In the genomic region with DNA sequence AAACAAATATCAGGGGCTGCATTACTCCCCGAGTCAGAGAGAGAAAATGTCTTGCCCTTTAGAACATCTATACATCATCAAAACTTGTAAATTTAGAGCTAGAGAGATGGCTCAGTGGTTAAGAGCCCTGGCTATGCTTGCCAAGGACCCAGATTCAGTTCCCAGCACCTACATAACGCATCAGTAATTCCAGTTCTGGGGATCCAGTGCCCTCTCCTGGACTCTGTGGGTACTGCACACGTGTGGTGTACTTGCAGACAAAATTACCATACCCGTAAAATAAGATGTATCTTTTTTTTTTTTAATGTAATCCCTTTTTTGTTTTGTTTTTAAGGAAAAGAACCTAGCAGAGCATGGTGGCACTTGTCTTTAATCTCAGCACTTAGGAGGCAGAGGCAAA, we compare ENCODE assay signal across 31 mouse cellular contexts. TPM values are rescaled to one million over a fixed set of nuclear protein-coding genes. Genes with fewer than 3 reads are reported as not detected.
DNase-seq lines count a peak whose midpoint lies in the region; ATAC-seq and TF ChIP-seq lines count a peak whose summit lies in the region.
"Had no signal": no experiment of that assay in that cellular context is flagged by ENCODE, and none has a peak within 500 bp of the region (broad histone marks: within the 10 kb centered on the region; RNA-seq: fewer than 3 reads in every experiment).

No protein-coding gene starts in this region.

- no peak for TF ChIP-seq POLR2A in small intestine, adult 2 months (IDR thresholded peaks at IDR 0.05; ENCODE audit: low read depth, low read length)

- no peak for ATAC-seq in midbrain, postnatal 0 days (ENCODE audit: low FRiP score)
- ATAC-seq in midbrain, embryonic 11.5 days (ENCODE audit: low FRiP score) = no peak
- ATAC-seq: forebrain, embryonic 15.5 days had no signal

- 92% methylated on average over 4 of the region's 4 CpGs for WGBS in midbrain, postnatal 0 days
- 92% methylated on average over 4 of the region's 4 CpGs for WGBS in midbrain, embryonic 11.5 days
- 94% methylated on average over 4 of the region's 4 CpGs for WGBS in small intestine, adult 2 months

- intact Hi-C loops in gastrocnemius, adult 2 months (cut with DNase I) = no loop called here
- intact Hi-C loops in left cerebral cortex, adult 2 months (cut with DNase I) = no loop called here
- intact Hi-C loops in left cerebral cortex, postnatal 14 days (cut with DNase I) = no loop called here

- H3K36me3 ChIP-seq in midbrain, postnatal 0 days (ENCODE audit: insufficient read depth, low read length) = no peaks in the 10 kb centered on the region
- H3K36me3 ChIP-seq in midbrain, embryonic 11.5 days (ENCODE audit: control insufficient read depth, insufficient read depth, low read length) = no peaks in the 10 kb centered on the region
- H3K36me3 ChIP-seq in small intestine, adult 2 months (ENCODE audit: control insufficient read depth, insufficient read depth, low read length) = no peaks in the 10 kb centered on the region
- H3K36me3 ChIP-seq: embryonic facial prominence, embryonic 15.5 days; forebrain, embryonic 15.5 days; G1E; hindbrain, embryonic 15.5 days; kidney, embryonic 15.5 days; limb, embryonic 10.5 days; liver, embryonic 13.5 days; midbrain, embryonic 12.5 days had no signal

- no peak overlapping the region for H3K4me2 ChIP-seq in midbrain, postnatal 0 days (ENCODE audit: low read depth, low read length, poor library complexity, severe bottlenecking)
- no peak overlapping the region for H3K4me2 ChIP-seq in midbrain, embryonic 11.5 days
- H3K4me2 ChIP-seq: embryonic facial prominence, embryonic 15.5 days; forebrain, embryonic 15.5 days; heart, embryonic 11.5 days; hindbrain, embryonic 15.5 days; liver, embryonic 13.5 days; midbrain, embryonic 12.5 days had no signal

- TF ChIP-seq CTCF in gastrocnemius, adult 2 months (IDR thresholded peaks at IDR 0.05) = peak; percentile 31; the same call in 1 of the 2 replicates
- peak; percentile 21 for TF ChIP-seq CTCF in left cerebral cortex, adult 2 months (IDR thresholded peaks at IDR 0.05)
- peak; percentile 39; the same call in 1 of the 2 replicates for TF ChIP-seq CTCF in midbrain, postnatal 0 days (IDR thresholded peaks at IDR 0.05)
- TF ChIP-seq CTCF in small intestine, adult 2 months (IDR thresholded peaks at IDR 0.05; ENCODE audit: extremely low read depth, insufficient read length, insufficient replicate concordance, low read depth, low read length) = peak; percentile 15; the same call in 1 of the 2 replicates

- H3K27ac ChIP-seq in gastrocnemius, adult 2 months = no peak overlapping the region
- H3K27ac ChIP-seq in left cerebral cortex, adult 2 months = no peak overlapping the region
- H3K27ac ChIP-seq in midbrain, postnatal 0 days (ENCODE audit: low read depth, low read length) = no peak overlapping the region
- H3K27ac ChIP-seq in midbrain, embryonic 11.5 days (ENCODE audit: low read depth, low read length) = no peak overlapping the region
- no peak overlapping the region for H3K27ac ChIP-seq in small intestine, adult 2 months (ENCODE audit: insufficient read depth, low read depth, low read length)
- H3K27ac ChIP-seq: embryonic facial prominence, embryonic 15.5 days; forebrain, embryonic 15.5 days; hindbrain, embryonic 15.5 days; limb, embryonic 10.5 days; liver, embryonic 13.5 days; midbrain, embryonic 12.5 days had no signal

- H3K4me3 ChIP-seq in gastrocnemius, adult 2 months = no peak overlapping the region
- H3K4me3 ChIP-seq in left cerebral cortex, adult 2 months = no peak overlapping the region
- no peak overlapping the region for H3K4me3 ChIP-seq in midbrain, postnatal 0 days (ENCODE audit: low read depth, low read length)
- no peak overlapping the region for H3K4me3 ChIP-seq in midbrain, embryonic 11.5 days (ENCODE audit: low read depth, low read length)
- no peak overlapping the region for H3K4me3 ChIP-seq in small intestine, adult 2 months (ENCODE audit: low read depth, low read length)
- H3K4me3 ChIP-seq: embryonic facial prominence, embryonic 15.5 days; forebrain, embryonic 15.5 days; hindbrain, embryonic 15.5 days; kidney, embryonic 15.5 days; limb, embryonic 10.5 days; liver, embryonic 13.5 days; midbrain, embryonic 12.5 days had no signal

- 0 out of 2 replicates have a peak, but pooled peaks cover 4% of the 10 kb centered on the region for H3K9me3 ChIP-seq in midbrain, postnatal 0 days (ENCODE audit: low read length)
- H3K9me3 ChIP-seq in midbrain, embryonic 11.5 days (ENCODE audit: control insufficient read depth, low read length) = no peaks in the 10 kb centered on the region; the same call in 1 of the 2 replicates
- H3K9me3 ChIP-seq: forebrain, embryonic 15.5 days; hindbrain, embryonic 15.5 days; kidney, embryonic 15.5 days; limb, embryonic 10.5 days; midbrain, embryonic 12.5 days had no signal

- H3K27me3 ChIP-seq in midbrain, postnatal 0 days (ENCODE audit: insufficient read depth, low read length) = no peaks in the 10 kb centered on the region
- no peaks in the 10 kb centered on the region for H3K27me3 ChIP-seq in midbrain, embryonic 11.5 days (ENCODE audit: control insufficient read depth, insufficient read depth, low read length)
- H3K27me3 ChIP-seq in small intestine, adult 2 months (ENCODE audit: control insufficient read depth, insufficient read depth, low read length) = no peaks in the 10 kb centered on the region
- H3K27me3 ChIP-seq: embryonic facial prominence, embryonic 15.5 days; forebrain, embryonic 15.5 days; hindbrain, embryonic 15.5 days; kidney, embryonic 15.5 days; liver, embryonic 13.5 days; midbrain, embryonic 12.5 days had no signal

- DNase-seq in gastrocnemius, adult 2 months = no peak
- DNase-seq in gastrocnemius, postnatal 4 days (ENCODE audit: low spot score in 2 of 2) = no peak
- no peak for DNase-seq in left cerebral cortex, adult 2 months (ENCODE audit: extremely low spot score in 1 of 2, low spot score in 2 of 2)
- no peak for DNase-seq in left cerebral cortex, postnatal 14 days (ENCODE audit: low spot score in 2 of 2)
- no peak for DNase-seq in midbrain, postnatal 0 days (ENCODE audit: low spot score)
- no peak for DNase-seq in midbrain, embryonic 11.5 days (ENCODE audit: low spot score, missing footprints)
- no peak for DNase-seq in retina, postnatal 1 day
- DNase-seq: adrenal gland, postnatal 14 days; cerebellum, adult 9-10 months; gastrocnemius, postnatal 25 days; kidney, postnatal 4 days; layer of hippocampus, adult 9-11 months; liver, embryonic 13.5 days; lung, postnatal 14 days; right cerebral cortex, postnatal 14 days; spleen, adult 18-20 months; thymus, adult 18-20 months; thymus, postnatal 4 days had no signal

- no peaks in the 10 kb centered on the region for H3K4me1 ChIP-seq in midbrain, postnatal 0 days (ENCODE audit: insufficient read depth, low read length)
- no peaks in the 10 kb centered on the region for H3K4me1 ChIP-seq in midbrain, embryonic 11.5 days (ENCODE audit: control insufficient read depth, insufficient read depth, low read length)
- no peaks in the 10 kb centered on the region for H3K4me1 ChIP-seq in small intestine, adult 2 months (ENCODE audit: control insufficient read depth, insufficient read depth, insufficient read length, low read length)
- H3K4me1 ChIP-seq: embryonic facial prominence, embryonic 15.5 days; forebrain, embryonic 15.5 days; hindbrain, embryonic 15.5 days; liver, embryonic 13.5 days; midbrain, embryonic 12.5 days had no signal

- H3K9ac ChIP-seq in midbrain, postnatal 0 days (replicated peaks; ENCODE audit: low read length, poor library complexity, severe bottlenecking) = no peak overlapping the region
- no peak overlapping the region for H3K9ac ChIP-seq in midbrain, embryonic 11.5 days (ENCODE audit: low read length)
- H3K9ac ChIP-seq: embryonic facial prominence, embryonic 15.5 days; forebrain, embryonic 15.5 days; hindbrain, embryonic 15.5 days; kidney, embryonic 15.5 days; liver, embryonic 13.5 days; midbrain, embryonic 12.5 days had no signal

RNA-seq across cellular contexts. Expression of a gene that starts 21.9 kb away (rescaled TPM):
- total RNA-seq in gastrocnemius, adult 2 months (2021) = not detected
- total RNA-seq in gastrocnemius, postnatal 4 days (2021) = under 1 TPM in 1 of 2 experiments, not detected in 1; 0.13 TPM
- total RNA-seq in left cerebral cortex, adult 2 months (2021) = 1 to 10 TPM in 1 of 2 experiments, under 1 TPM in 1; 0.87 to 1.6 TPM
- total RNA-seq in left cerebral cortex, postnatal 14 days (2021) = 1 to 10 TPM; 1.8 to 3.1 TPM
- total RNA-seq in midbrain, postnatal 0 days (2014; rRNA removed) = 0.38 and 1.5 TPM in 2 replicates
- polyA plus RNA-seq in midbrain, postnatal 0 days (2015; fragmentation: Nextera tagmentation; extraction: Ambion mirVana) = 1.4 and 1.6 TPM in 2 replicates
- 0.39 and 0.78 TPM in 2 replicates for polyA plus RNA-seq in midbrain, embryonic 11.5 days (2014; fragmentation: Nextera tagmentation; extraction: Ambion mirVana)
- polyA plus RNA-seq in small intestine, adult 2 months (2012; rRNA removed) = not detected in 2 replicates
- total RNA-seq: common myeloid progenitor, adult 5-6 weeks; gastrocnemius, postnatal 25 days; hematopoietic stem cell, adult 5-6 weeks; megakaryocyte progenitor cell, adult 5-6 weeks had no signal
- polyA plus RNA-seq: G1E; heart, postnatal 0 days had no signal
